Mouse (Mus musculus) bone marrow, adult 2 months (tissue): ENCODE measurements at regions not wholly inside any gene's neighbourhood (a gene's known extent, or its start where the extent isn't known, plus 50 kb on each side); places are given as distances from the start of the nearest gene placed in this dataset.

Experiments
- CTCF ChIP-seq: fragments of 200-500 bp; IDR thresholded peaks from 2 replicates; pipeline ENCODE4 v1.5.1; 2011; ENCODE audit warnings: low read length, control low read depth; ENCODE audit not compliant: control insufficient read depth, insufficient read depth
- POLR2A ChIP-seq: fragments of 200-500 bp; IDR thresholded peaks from 2 replicates; pipeline ENCODE4 v1.6.1; 2011; ENCODE audit warnings: low read depth, mild to moderate bottlenecking, control low read depth, low read length, borderline replicate concordance; ENCODE audit not compliant: control insufficient read depth

DNA sequence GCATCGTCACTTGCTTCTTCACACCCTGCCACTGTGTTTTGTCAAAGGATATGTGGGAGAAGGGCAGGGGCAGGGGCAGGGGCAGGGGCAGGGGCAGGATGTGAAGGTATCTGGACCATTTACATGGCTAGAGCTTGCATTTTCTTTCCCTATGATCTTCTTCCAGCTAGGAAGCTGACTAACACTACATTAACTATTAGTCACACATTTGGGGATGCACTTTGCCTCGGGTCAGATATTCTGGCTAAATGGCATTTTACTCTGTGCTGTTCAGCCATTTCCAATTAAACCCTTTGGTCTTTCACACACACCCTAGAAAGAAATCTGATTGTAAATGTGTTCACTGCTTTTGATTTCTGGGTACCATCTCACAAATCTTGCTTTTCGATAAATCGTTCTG, 126.9 kb upstream of the Hmga2 start:
- TF ChIP-seq CTCF: no peak
- TF ChIP-seq POLR2A: no peak
